Mouse (Mus musculus) liver, postnatal 0 days (tissue): ENCODE data around the gene Atad1. TPM values are rescaled to one million over a fixed set of nuclear protein-coding genes. Genes with fewer than 3 reads are reported as not detected.
A peak's percentile ranks its signal among the peaks of the same experiment; 100 is the strongest.

Experiments used
- ATAC-seq: fragments of 200-750 bp; cut with Nextera tagmentation; 2 replicates; pipeline ENCODE4 v1.8.0; 2017; ENCODE audit warnings: mild to moderate bottlenecking, moderate library complexity
- DNase-seq: peaks from one replicate; pipeline ENCODE4 v3.0.0-alpha.2; 2016
- H3K27ac ChIP-seq: fragments of 300-500 bp; sonication (generic); 2 replicates; pipeline ENCODE4 v1.5.1; 2014; ENCODE audit warnings: antibody characterized with exemption, moderate library complexity, mild to moderate bottlenecking, low read depth
- H3K27me3 ChIP-seq: fragments of 300-500 bp; sonication (generic); 2 replicates; pipeline ENCODE4 v1.6.1; 2014; ENCODE audit warnings: low read length, control low read depth, mixed read lengths; ENCODE audit not compliant: insufficient read depth
- H3K36me3 ChIP-seq: fragments of 300-500 bp; sonication (generic); replicated peaks from 2 replicates; pipeline ENCODE4 v1.6.1; 2014; ENCODE audit warnings: mild to moderate bottlenecking, control low read depth, low read length, moderate library complexity, mixed read lengths; ENCODE audit not compliant: insufficient read depth
- H3K4me1 ChIP-seq: fragments of 300-500 bp; sonication (generic); 2 replicates; pipeline ENCODE4 v1.6.1; 2014; ENCODE audit warnings: antibody characterized with exemption, mild to moderate bottlenecking, control low read depth; ENCODE audit not compliant: insufficient read depth
- H3K4me2 ChIP-seq: fragments of 300-500 bp; sonication (generic); 2 replicates; pipeline ENCODE4 v1.6.1; 2014; ENCODE audit warnings: low read depth, mild to moderate bottlenecking, low read length, moderate library complexity, mixed read lengths
- H3K4me3 ChIP-seq: fragments of 300-500 bp; sonication (generic); 2 replicates; pipeline ENCODE4 v1.5.1; 2014; ENCODE audit warnings: low read depth, low read length
- H3K9ac ChIP-seq: fragments of 300-500 bp; sonication (generic); replicated peaks from 2 replicates; pipeline ENCODE4 v1.6.1; 2014; ENCODE audit warnings: mild to moderate bottlenecking, moderate library complexity
- H3K9me3 ChIP-seq: fragments of 300-500 bp; sonication (generic); 2 replicates; pipeline ENCODE4 v1.6.1; 2016; ENCODE audit warnings: mild to moderate bottlenecking, control low read depth, low read length, mixed read lengths
- CTCF ChIP-seq: sonication (generic); IDR thresholded peaks from 2 replicates; pipeline ENCODE4 v1.5.1; 2016; ENCODE audit warnings: antibody characterized with exemption, low read depth
- EP300 ChIP-seq: IDR thresholded peaks from 2 replicates; pipeline ENCODE4 v1.6.1; 2016; ENCODE audit warnings: antibody characterized with exemption, low read depth, mild to moderate bottlenecking
- WGBS: fragments of 180-500 bp; shearing (Covaris S2); extraction: QIAGEN DNeasy Blood & Tissue Kit; methylation state at CpG from one replicate; pipeline ENCODE4 v1.1.7; 2014; ENCODE audit not compliant: insufficient replicate concordance; 5-methylcytosine and 5-hydroxymethylcytosine counted together
- polyA plus RNA-seq: library from polyadenylated mRNA; unstranded; fragments of >200 nt; fragmentation: Nextera tagmentation; extraction: Ambion mirVana; gene quantifications from 2 replicates; pipeline ENCODE4 v1.2.1, GENCODE M21; 2015

The Atad1 gene
- polyA plus RNA-seq, 1 experiment from 2014 or later, result 25.9 TPM

- under 1% methylated on average over 42 of the region's 77 CpGs for WGBS
- DNase-seq, result peak; percentile 97
- Histone ChIP-seq H3K9me3 (no peaks in the 10 kb centered on the region), H3K27ac (peak within 1 kb of the TSS; percentile 97), H3K4me1 (peaks cover 17% of the 10 kb centered on the region), H3K36me3 (no peaks in the 10 kb centered on the region), H3K9ac (peak within 1 kb of the TSS; percentile 95), H3K27me3 (no peaks in the 10 kb centered on the region), H3K4me3 (peak within 1 kb of the TSS; percentile 93), H3K4me2 (peak within 1 kb of the TSS; percentile 100)
- TF ChIP-seq EP300 (no peak), CTCF (0 out of 2 replicates have a peak, but pooled peaks have one; percentile 0)
- peak; percentile 81 for ATAC-seq
Measured at GRCm38 (mm10) chr19:32756900-32757725, 17.5 kb upstream of the Atad1 start, which contains the start of gene Pten. Pten (plus strand) TSS chr19:32757497.

- peak; percentile 22; the same call in 1 of the 2 replicates for TF ChIP-seq CTCF
- TF ChIP-seq EP300, result no peak
- Histone ChIP-seq H3K4me3 (peak overlapping the region; percentile 93), H3K4me2 (peak overlapping the region; percentile 100), H3K27ac (peak overlapping the region; percentile 97), H3K36me3 (no peaks in the 10 kb centered on the region), H3K9ac (peak overlapping the region; percentile 95), H3K4me1 (peaks cover 17% of the 10 kb centered on the region), H3K9me3 (no peaks in the 10 kb centered on the region), H3K27me3 (no peaks in the 10 kb centered on the region)
- no peak for DNase-seq
- ATAC-seq, result no peak
- under 1% methylated on average over 14 of the region's 14 CpGs for WGBS
Measured at GRCm38 (mm10) chr19:32756636-32756899, 17.0 kb upstream of the Atad1 start.

GRCm38 (mm10) chr19:32755792-32756635 lies 16.4 kb upstream of the Atad1 start:
- H3K9ac ChIP-seq, result peak overlapping the region; percentile 95
- under 1% methylated on average over 52 of the region's 53 CpGs for WGBS

GRCm38 (mm10) chr19:32755104-32755791 lies 15.7 kb upstream of the Atad1 start:
- Histone ChIP-seq H3K27me3 (no peaks in the 10 kb centered on the region), H3K27ac (peak overlapping the region; percentile 97), H3K4me2 (peak overlapping the region; percentile 100), H3K9ac (peak overlapping the region; percentile 95), H3K4me3 (peak overlapping the region; percentile 93), H3K9me3 (no peaks in the 10 kb centered on the region), H3K36me3 (no peaks in the 10 kb centered on the region), H3K4me1 (peaks cover 14% of the 10 kb centered on the region)
- 13% methylated on average over 12 of the region's 12 CpGs for WGBS
- no peak for TF ChIP-seq EP300
- no peak for TF ChIP-seq CTCF
- ATAC-seq (no peak), DNase-seq (no peak)

More at GRCm38 (mm10) chr19:32755792-32756635, 16.4 kb upstream of the Atad1 start:
- no peaks in the 10 kb centered on the region for H3K9me3 ChIP-seq
- H3K4me2 ChIP-seq, result peak overlapping the region; percentile 100
- no peaks in the 10 kb centered on the region for H3K36me3 ChIP-seq
- H3K4me1 ChIP-seq, result peaks cover 14% of the 10 kb centered on the region
- ATAC-seq (peak; percentile 68), DNase-seq (peak; percentile 97)
- H3K27me3 ChIP-seq, result no peaks in the 10 kb centered on the region
- TF ChIP-seq CTCF (peak; percentile 63), EP300 (peak; percentile 52)
- H3K4me3 ChIP-seq, result peak overlapping the region; percentile 93
- H3K27ac ChIP-seq, result peak overlapping the region; percentile 97

GRCm38 (mm10) chr19:32754188-32755000 lies 14.8 kb upstream of the Atad1 start:
- Histone ChIP-seq H3K27me3 (no peaks in the 10 kb centered on the region), H3K27ac (peak overlapping the region; percentile 97), H3K4me3 (no peak overlapping the region), H3K9me3 (no peaks in the 10 kb centered on the region), H3K9ac (no peak overlapping the region), H3K4me2 (peak overlapping the region; percentile 100), H3K4me1 (peaks cover 14% of the 10 kb centered on the region), H3K36me3 (no peaks in the 10 kb centered on the region)
- ATAC-seq (no peak), DNase-seq (peak; percentile 39)
- TF ChIP-seq EP300 (no peak), CTCF (no peak)
- 41% methylated on average over 15 of the region's 15 CpGs for WGBS
